Mouse (Mus musculus) cerebellum, adult 2 months (tissue): ENCODE measurements around the gene Ccl24.

Experiments
- CTCF ChIP-seq: fragments of 200-500 bp; IDR thresholded peaks from 2 replicates; pipeline ENCODE4 v1.5.1; 2011; ENCODE audit warnings: low read depth, mild to moderate bottlenecking, control low read depth, low read length, moderate library complexity, borderline replicate concordance; ENCODE audit not compliant: insufficient read depth
- POLR2A ChIP-seq: fragments of 200-500 bp; IDR thresholded peaks from 2 replicates; pipeline ENCODE4 v1.6.1; 2011; ENCODE audit warnings: low read length, control low read depth, borderline replicate concordance; ENCODE audit not compliant: insufficient read depth

DNA sequence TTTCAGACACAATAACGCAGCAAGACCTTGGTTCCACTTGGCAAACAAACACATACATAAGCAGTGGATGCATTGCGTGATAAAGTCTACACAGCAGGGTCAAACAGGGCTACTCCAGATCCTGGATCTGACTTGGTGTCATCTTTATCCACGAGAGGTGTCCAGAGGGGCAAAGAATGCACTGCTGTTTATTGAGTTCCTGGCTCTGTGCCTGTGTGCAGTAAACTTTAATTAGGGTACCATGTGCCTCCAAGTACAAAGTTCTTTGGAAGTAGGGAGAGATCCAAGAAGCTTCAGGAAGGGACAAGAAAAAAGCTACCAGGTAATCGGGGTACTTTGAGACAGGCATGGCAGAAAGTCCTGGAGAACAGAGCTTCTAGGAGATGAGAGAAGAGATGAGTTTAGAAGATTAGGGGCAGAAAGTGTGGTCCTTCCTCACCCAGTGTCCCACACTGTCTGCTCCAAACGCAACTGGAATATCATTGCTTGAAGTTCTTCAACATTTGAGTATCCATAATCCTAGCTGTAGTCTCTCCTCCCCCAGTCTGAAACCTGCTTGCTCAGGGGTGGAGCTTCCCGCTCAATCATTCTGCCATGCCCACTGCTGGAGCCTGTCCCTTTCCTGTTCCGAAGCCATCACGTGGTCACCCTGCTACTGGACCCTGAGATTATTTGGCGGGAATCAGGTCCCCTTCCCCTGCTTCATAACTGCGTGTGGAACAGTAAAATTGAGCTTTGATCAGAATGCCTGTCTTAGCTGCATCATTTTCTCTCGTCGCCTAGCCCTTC is 17.3 kb upstream of the Ccl24 start:
- no peak for TF ChIP-seq CTCF
- TF ChIP-seq POLR2A = no peak
